Mouse (Mus musculus): ENCODE results near the gene Sptlc2. TPM values are rescaled to one million over a fixed set of nuclear protein-coding genes. Genes with fewer than 3 reads are reported as not detected.

The Sptlc2 gene
- polyA plus RNA-seq, 1 experiment from 2014 or later, result 72.8 TPM

- 48% methylated on average over 6 of the region's 6 CpGs for WGBS
- no peak overlapping the region for H3K4me2 ChIP-seq (ENCODE audit: low read length)
- no peaks in the 10 kb centered on the region for H3K36me3 ChIP-seq (ENCODE audit: control insufficient read depth, insufficient read depth, low read length)
- no peaks in the 10 kb centered on the region for H3K27me3 ChIP-seq (ENCODE audit: control insufficient read depth, insufficient read depth, low read depth, low read length)
- no peaks in the 10 kb centered on the region for H3K4me1 ChIP-seq (ENCODE audit: control insufficient read depth, insufficient read depth, low read length)
- H3K9me3 ChIP-seq (replicated peaks; ENCODE audit: control insufficient read depth, low read length, poor library complexity, severe bottlenecking), result no peaks in the 10 kb centered on the region
- no peak overlapping the region for H3K27ac ChIP-seq (ENCODE audit: low read length)
- ATAC-seq, result no peak
- H3K4me3 ChIP-seq (ENCODE audit: low read depth, low read length), result no peak overlapping the region
- no peak overlapping the region for H3K9ac ChIP-seq (ENCODE audit: low read depth, low read length)
Measured at GRCm38 (mm10) chr12:87401883-87402282, 13.7 kb upstream of the Sptlc2 start.

DNA sequence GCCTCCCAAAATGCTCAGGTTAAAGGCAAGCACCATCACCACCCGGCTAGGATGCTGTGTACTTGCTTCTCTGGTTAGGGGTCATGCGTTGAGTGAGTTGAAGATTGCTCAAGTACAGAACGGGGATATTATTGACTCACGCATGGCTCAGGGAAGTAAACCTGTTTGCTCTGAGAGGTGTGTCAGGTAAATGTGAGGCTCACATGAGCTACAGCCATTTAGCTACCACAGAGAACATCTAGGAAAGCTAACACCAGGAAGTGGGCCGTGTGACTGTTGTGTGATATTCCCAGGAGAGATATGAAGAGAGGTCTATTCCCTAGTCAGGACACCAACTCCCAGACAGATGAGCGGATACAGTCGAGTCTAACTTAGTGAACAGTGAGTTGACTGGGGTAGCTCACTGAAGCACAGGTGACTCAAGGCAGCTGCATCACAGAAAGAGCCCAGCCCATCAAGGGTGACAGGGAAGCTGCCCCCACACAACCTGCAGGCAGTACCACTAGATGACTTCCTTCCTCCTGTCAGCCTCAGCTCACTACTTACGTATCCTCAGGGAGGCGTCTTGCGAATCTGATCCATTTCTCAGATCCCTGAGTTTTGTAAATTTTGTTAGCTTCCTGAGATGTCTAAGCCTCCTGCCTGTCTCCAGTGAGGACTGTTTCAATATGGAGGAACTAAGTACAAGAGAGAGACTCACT is 11.1 kb upstream of the Sptlc2 start:
- H3K4me3 ChIP-seq (ENCODE audit: low read depth, low read length), result no peak overlapping the region
- H3K9ac ChIP-seq (ENCODE audit: low read depth, low read length), result no peak overlapping the region
- ATAC-seq, result no peak
- H3K4me1 ChIP-seq (ENCODE audit: control insufficient read depth, insufficient read depth, low read length), result no peaks in the 10 kb centered on the region
- no peak overlapping the region for H3K27ac ChIP-seq (ENCODE audit: low read length)
- H3K9me3 ChIP-seq (replicated peaks; ENCODE audit: control insufficient read depth, low read length, poor library complexity, severe bottlenecking), result no peaks in the 10 kb centered on the region
- 94% methylated on average over 10 of the region's 10 CpGs for WGBS
- H3K27me3 ChIP-seq (ENCODE audit: control insufficient read depth, insufficient read depth, low read depth, low read length), result no peaks in the 10 kb centered on the region
- H3K4me2 ChIP-seq (ENCODE audit: low read length), result no peak overlapping the region
- H3K36me3 ChIP-seq (ENCODE audit: control insufficient read depth, insufficient read depth, low read length), result no peaks in the 10 kb centered on the region

DNA sequence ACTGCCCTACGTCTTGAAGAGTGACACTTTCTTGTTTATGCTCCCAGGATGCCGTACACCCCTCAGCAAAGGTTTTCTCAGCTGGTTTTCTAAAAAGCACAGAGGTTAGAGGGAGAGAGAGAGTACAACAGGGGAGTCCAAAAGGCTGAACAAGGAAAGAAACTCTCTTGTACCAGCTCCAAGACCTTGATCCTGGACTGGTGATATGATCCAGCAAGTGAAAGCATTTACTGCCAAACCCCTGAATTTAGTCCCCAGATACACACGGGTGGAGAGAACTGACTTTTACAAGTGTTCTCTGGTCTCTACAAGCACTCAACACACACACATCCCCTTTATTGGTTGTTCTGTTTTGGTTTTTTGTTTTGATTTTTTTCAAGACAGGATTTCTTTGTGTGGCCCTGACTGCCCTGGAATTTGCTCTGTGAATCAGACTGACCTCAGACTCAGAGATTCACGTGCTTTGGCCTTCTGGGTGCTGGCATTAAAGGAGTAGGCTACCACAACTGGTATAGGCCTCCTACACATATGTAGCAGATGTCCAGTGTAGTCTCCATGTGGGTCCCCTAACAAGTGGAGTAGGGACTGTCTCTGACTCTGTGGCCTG is 9.8 kb upstream of the Sptlc2 start:
- ATAC-seq, result no peak
- Histone ChIP-seq H3K27ac (ENCODE audit: low read length) (no peak overlapping the region), H3K27me3 (ENCODE audit: control insufficient read depth, insufficient read depth, low read depth, low read length) (no peaks in the 10 kb centered on the region), H3K9ac (ENCODE audit: low read depth, low read length) (no peak overlapping the region), H3K4me3 (ENCODE audit: low read depth, low read length) (no peak overlapping the region), H3K9me3 (replicated peaks; ENCODE audit: control insufficient read depth, low read length, poor library complexity, severe bottlenecking) (no peaks in the 10 kb centered on the region), H3K4me1 (ENCODE audit: control insufficient read depth, insufficient read depth, low read length) (no peaks in the 10 kb centered on the region), H3K36me3 (ENCODE audit: control insufficient read depth, insufficient read depth, low read length) (no peaks in the 10 kb centered on the region), H3K4me2 (ENCODE audit: low read length) (no peak overlapping the region)
- WGBS, result 81% methylated on average over 4 of the region's 4 CpGs

DNA sequence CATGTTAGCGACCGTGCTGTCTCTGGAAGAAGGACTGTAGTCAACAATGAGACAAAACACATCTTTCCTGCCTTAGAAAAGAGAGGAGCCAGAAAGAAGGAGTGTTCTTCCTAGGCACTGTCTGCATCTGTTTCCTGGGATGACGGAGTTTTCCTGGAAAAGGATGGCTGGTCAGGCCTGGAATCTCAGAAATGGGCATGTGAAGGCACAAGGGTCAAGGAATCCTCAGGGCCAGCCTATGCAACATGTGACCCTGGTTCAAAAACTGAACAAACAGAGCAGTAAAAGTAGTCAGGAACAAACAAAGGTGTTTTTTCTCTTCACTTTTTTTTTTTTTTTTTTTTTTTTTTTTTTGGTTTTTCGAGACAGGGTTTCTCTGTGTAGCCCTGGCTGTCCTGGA is 9.0 kb upstream of the Sptlc2 start:
- Histone ChIP-seq H3K4me3 (ENCODE audit: low read depth, low read length) (no peak overlapping the region), H3K9ac (ENCODE audit: low read depth, low read length) (no peak overlapping the region), H3K4me1 (ENCODE audit: control insufficient read depth, insufficient read depth, low read length) (no peaks in the 10 kb centered on the region), H3K36me3 (ENCODE audit: control insufficient read depth, insufficient read depth, low read length) (no peaks in the 10 kb centered on the region), H3K27me3 (ENCODE audit: control insufficient read depth, insufficient read depth, low read depth, low read length) (no peaks in the 10 kb centered on the region), H3K4me2 (ENCODE audit: low read length) (no peak overlapping the region), H3K9me3 (replicated peaks; ENCODE audit: control insufficient read depth, low read length, poor library complexity, severe bottlenecking) (no peaks in the 10 kb centered on the region), H3K27ac (ENCODE audit: low read length) (no peak overlapping the region)
- WGBS, result 90% methylated on average over 4 of the region's 4 CpGs
- ATAC-seq, result no peak

- H3K4me2 ChIP-seq (ENCODE audit: low read length), result no peak overlapping the region
- H3K9me3 ChIP-seq (replicated peaks; ENCODE audit: control insufficient read depth, low read length, poor library complexity, severe bottlenecking), result no peaks in the 10 kb centered on the region
- no peaks in the 10 kb centered on the region for H3K4me1 ChIP-seq (ENCODE audit: control insufficient read depth, insufficient read depth, low read length)
- ATAC-seq, result no peak
- no peak overlapping the region for H3K27ac ChIP-seq (ENCODE audit: low read length)
- no peaks in the 10 kb centered on the region for H3K27me3 ChIP-seq (ENCODE audit: control insufficient read depth, insufficient read depth, low read depth, low read length)
- H3K9ac ChIP-seq (ENCODE audit: low read depth, low read length), result no peak overlapping the region
- no peak overlapping the region for H3K4me3 ChIP-seq (ENCODE audit: low read depth, low read length)
- H3K36me3 ChIP-seq (ENCODE audit: control insufficient read depth, insufficient read depth, low read length), result no peaks in the 10 kb centered on the region
- 86% methylated on average over 6 of the region's 6 CpGs for whole genome bisulfite sequencing
Measured at GRCm38 (mm10) chr12:87394316-87394715, 6.2 kb upstream of the Sptlc2 start.

DNA sequence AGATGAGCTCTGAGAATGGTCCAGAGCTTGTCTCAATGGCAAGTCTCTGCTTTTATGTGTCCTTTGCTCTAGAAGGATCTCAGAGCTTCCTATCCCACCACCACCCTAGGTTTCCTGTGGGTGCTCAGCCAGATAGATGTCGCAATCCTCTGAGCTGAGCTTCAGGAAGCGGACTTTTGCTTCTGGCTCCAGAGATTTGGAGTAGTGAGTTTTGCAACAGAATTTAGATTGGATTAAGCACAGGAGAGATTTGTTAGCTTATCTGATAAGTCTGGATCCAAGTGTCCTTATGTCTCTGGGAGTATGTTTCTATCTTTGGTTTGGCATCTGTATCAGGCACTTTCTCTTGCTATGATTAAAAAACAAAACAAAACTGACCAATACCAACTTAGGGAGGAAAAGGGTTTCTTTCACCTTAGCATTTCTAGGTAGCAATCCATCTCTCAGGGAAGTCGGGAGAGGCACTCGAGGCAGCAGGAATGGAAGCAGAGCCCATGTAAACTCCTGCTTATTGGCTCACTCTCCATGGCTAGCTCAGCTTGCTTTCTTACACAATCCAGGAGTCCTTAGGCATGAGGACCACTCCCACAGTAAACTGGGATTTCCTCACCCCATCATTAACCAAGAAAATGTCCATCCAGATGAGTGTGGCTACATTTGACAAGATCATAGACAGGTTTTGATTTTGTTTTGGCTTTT is 5.4 kb upstream of the Sptlc2 start:
- Histone ChIP-seq H3K4me3 (ENCODE audit: low read depth, low read length) (no peak overlapping the region), H3K27me3 (ENCODE audit: control insufficient read depth, insufficient read depth, low read depth, low read length) (no peaks in the 10 kb centered on the region), H3K36me3 (ENCODE audit: control insufficient read depth, insufficient read depth, low read length) (no peaks in the 10 kb centered on the region), H3K9me3 (replicated peaks; ENCODE audit: control insufficient read depth, low read length, poor library complexity, severe bottlenecking) (no peaks in the 10 kb centered on the region), H3K9ac (ENCODE audit: low read depth, low read length) (no peak overlapping the region), H3K27ac (ENCODE audit: low read length) (no peak overlapping the region), H3K4me2 (ENCODE audit: low read length) (no peak overlapping the region), H3K4me1 (ENCODE audit: control insufficient read depth, insufficient read depth, low read length) (no peaks in the 10 kb centered on the region)
- no peak for ATAC-seq
- WGBS, result 87% methylated on average over 4 of the region's 4 CpGs

- H3K9me3 ChIP-seq (replicated peaks; ENCODE audit: control insufficient read depth, low read length, poor library complexity, severe bottlenecking), result no peaks in the 10 kb centered on the region
- no peak overlapping the region for H3K9ac ChIP-seq (ENCODE audit: low read depth, low read length)
- H3K4me3 ChIP-seq (ENCODE audit: low read depth, low read length), result no peak overlapping the region
- peaks cover 8% of the 10 kb centered on the region for H3K4me1 ChIP-seq (ENCODE audit: control insufficient read depth, insufficient read depth, low read length)
- H3K27ac ChIP-seq (ENCODE audit: low read length), result no peak overlapping the region
- ATAC-seq, result no peak
- no peaks in the 10 kb centered on the region for H3K27me3 ChIP-seq (ENCODE audit: control insufficient read depth, insufficient read depth, low read depth, low read length)
- H3K4me2 ChIP-seq (ENCODE audit: low read length), result no peak overlapping the region
- no peaks in the 10 kb centered on the region for H3K36me3 ChIP-seq (ENCODE audit: control insufficient read depth, insufficient read depth, low read length)
Measured at GRCm38 (mm10) chr12:87391355-87391754, 3.2 kb upstream of the Sptlc2 start.

- no peak overlapping the region for H3K27ac ChIP-seq (ENCODE audit: low read length)
Measured at GRCm38 (mm10) chr12:87389231-87389630, 1.1 kb upstream of the Sptlc2 start.

More at GRCm38 (mm10) chr12:87389231-87389630, 1.1 kb upstream of the Sptlc2 start:
- Histone ChIP-seq H3K4me1 (ENCODE audit: control insufficient read depth, insufficient read depth, low read length) (peaks cover 14% of the 10 kb centered on the region), H3K27me3 (ENCODE audit: control insufficient read depth, insufficient read depth, low read depth, low read length) (no peaks in the 10 kb centered on the region), H3K9me3 (replicated peaks; ENCODE audit: control insufficient read depth, low read length, poor library complexity, severe bottlenecking) (no peaks in the 10 kb centered on the region), H3K9ac (ENCODE audit: low read depth, low read length) (no peak overlapping the region), H3K4me3 (ENCODE audit: low read depth, low read length) (no peak overlapping the region), H3K36me3 (ENCODE audit: control insufficient read depth, insufficient read depth, low read length) (no peaks in the 10 kb centered on the region), H3K4me2 (ENCODE audit: low read length) (no peak overlapping the region; the same call in 1 of the 2 replicates)
- 67% methylated on average over 3 of the region's 3 CpGs for WGBS
- ATAC-seq, result no peak

All from midbrain, embryonic 16.5 days (tissue).